Mouse (Mus musculus) heart, postnatal 10 days (tissue): ENCODE data around the gene Fat2. TPM values are rescaled to one million over a fixed set of nuclear protein-coding genes. Genes with fewer than 3 reads are reported as not detected.

Experiments used
- DNase-seq, 2 experiments: peaks; one replicate each; pipeline ENCODE4 v3.0.0; 2021
- intact Hi-C: fragments of 180-260 bp; cut with DNase I; formaldehyde crosslinking; loops from one replicate; pipeline ENCODE4 v1.15.1; 2025
- total RNA-seq, 2 experiments: library from RNA; stranded (reverse); gene quantifications; 2 replicates each; pipeline ENCODE4 v1.2.3; 2021

The Fat2 gene
- total RNA-seq, 2 experiments from 2014 or later, result 0.02 to 0.05 TPM

DNA sequence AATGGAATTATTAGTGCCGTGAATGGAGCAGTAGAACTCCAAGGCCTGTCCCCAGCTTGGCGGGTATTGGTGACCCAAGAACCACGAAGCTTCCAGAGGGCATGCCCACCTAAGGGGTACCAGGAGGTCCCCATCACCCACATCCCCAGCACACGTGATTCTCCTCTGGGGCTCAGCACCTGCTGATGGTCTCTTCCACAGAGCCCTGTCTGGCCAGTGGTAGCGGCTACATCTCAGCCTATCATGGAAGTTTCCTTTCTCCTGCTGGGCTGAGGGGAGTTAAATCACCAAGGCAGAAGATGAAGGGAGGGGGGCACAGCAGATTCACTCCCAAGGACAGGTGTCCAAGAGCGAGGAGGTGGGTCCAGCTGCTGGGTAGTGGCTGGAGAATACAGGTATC is 2.3 kb downstream of the Fat2 start:
- intact Hi-C loops, result no loop called here
- DNase-seq, result no peak

DNA sequence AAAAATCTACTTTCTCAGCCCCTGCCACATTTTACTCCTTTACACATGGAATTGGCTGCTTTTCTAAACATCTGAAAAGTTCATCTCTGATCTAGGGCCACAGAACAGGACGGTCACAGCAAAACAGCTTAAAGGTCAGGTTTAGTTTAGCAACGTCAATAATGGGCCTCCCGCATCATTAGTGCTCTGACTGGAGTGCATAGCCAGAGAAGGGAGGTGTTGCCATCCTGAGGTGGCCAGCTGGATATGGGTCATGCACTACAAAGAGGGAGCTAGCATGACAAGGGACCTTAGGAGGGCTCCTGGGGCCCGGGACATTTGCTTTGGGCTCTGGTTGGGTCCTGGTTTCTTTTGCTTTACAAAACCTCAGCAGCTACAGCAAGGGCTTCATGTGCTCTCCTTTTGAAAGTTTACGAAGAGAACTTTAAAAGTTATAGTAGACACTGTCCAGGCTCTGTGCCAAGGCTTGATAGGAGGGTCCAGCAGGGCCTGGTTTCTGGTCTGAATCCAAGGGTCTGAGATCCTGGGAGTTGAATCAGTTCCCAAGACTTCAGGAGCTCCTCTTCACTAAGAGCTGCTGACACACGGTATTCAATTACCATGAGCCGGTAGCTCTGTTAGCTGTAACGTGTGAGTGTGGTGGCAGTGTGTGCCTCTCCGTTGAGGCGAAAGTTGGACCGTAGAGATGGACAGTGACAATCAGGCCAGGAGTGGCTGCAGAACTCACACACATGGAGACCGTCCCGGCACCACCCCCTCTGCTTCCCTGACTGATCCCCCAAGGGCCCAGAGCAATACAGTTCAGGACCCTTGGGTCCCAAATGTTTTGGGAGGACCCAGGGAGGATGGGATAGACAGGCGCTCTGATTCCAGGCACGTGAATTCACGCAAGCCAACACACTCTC is 6.2 kb downstream of the Fat2 start:
- DNase-seq, result peak; percentile 17 to 34
- intact Hi-C loops, result no loop called here

DNA sequence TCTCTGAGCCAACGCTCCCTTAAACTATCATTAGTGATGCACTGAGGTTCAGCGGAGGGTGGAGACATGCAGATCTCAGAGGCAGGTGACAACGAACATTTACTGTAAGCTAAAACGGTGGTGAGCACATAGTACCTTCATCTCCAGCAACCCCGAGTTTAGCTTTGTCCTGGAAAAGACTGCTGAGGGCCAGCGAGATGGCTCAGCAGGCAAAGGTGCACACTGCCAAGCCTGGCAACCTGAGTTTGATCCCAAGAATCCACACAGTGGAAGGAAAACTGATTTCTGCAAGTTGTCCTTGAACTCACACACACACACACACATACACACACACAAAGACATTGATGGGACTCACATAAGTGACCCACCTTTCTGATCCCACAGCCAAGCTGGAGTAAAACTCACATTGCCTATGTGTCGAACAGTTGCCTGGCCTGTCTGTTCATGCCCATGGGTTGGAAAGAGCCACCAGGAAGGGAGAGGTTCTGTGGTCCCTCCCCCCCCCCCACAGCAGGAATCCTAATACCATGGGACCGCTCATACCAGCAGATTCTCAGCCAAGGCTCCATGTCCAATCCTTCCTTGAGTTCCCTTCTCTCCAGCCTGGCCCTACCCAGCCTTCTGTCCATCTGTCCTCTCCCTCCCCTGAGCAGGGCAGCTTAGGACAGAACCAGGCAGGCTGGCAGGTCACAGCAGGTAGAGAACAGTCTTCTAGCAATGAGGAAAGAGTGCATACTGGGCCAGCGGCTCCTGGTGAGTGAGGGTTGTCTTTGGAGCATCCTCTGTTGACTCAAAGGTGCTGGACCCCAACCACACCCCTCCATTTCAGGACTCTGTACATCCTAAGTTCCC is 8.6 kb downstream of the Fat2 start:
- intact Hi-C loops, result no loop called here
- DNase-seq, result no peak

DNA sequence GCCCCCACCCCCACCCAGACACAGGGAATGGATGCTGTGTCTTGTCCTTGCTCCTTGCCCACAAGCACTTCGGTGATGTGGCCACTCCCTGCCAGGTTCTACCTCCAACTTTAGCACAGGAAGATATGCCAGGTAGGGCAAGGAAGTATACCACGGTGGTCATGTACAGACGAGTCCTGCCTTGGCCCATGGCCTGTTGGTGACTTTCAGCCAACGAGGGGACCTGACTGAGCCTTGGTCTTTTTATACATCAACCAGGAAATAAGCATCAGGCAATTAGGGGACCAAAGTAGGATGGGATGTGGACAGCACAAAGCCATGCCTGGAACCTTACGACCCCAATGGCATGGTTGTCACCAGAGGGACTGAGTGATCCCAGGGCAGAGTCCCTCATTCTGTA is 9.3 kb downstream of the Fat2 start:
- DNase-seq, result no peak
- intact Hi-C loops, result no loop called here

DNA sequence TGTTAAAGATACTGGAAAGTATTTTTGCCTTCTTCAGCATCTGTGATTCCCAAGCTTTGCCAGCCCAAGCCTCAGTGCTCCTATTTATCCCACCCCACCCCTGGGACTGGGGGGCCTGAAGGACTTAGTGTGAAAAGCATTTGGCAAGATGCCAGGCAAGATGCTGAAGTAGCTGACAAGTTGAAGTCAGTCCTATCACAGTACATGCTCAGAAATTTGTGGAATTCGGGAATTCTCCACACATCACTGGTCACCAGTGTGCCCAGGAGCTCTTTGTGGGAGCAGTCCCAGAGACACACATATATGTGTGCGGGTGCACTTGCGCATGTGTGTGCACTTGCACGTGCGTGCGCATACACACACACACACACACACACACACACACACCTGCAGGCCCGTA is 10.2 kb downstream of the Fat2 start:
- DNase-seq, result no peak
- intact Hi-C loops, result no loop called here

DNA sequence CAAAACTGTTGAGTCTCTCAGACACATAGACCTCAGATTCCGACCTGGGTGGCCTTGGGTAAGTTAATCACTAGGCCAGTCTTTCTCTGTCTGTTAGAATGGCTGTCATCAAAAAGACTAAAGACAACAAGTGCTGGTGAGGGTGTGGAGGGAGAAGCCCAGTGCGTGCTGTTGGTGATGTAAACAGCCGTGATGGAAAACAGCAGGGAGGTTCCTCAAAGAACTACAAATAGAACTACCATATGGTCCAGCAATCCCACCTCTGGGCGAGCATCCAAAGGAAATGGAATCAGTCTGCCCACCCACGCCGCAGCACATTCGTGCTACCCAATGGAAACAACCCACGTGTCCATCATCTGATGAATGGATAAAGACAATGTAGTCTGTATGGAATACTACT is 12.5 kb downstream of the Fat2 start:
- intact Hi-C loops, result no loop called here
- DNase-seq, result peak; percentile 30 to 49

DNA sequence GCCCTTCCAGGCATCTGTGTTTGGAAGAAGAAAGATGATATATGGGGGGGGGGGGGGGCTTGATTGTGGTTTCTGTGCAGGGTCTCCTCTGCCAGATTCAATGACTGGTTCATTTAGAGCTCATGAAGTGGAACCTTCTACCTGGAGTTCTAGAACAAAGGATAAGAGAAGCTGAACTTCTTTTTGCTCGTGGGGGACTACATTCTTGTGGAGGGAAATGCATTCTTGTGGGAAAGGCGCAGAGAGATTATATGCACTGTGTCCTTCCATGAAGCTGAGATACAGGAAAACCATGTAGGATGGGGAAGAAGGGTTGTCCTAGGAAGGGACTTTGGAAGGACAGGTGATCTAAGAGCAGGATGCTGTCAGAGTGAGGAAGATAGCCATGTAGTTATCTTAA is 15.4 kb downstream of the Fat2 start:
- intact Hi-C loops, result no loop called here
- no peak for DNase-seq

DNA sequence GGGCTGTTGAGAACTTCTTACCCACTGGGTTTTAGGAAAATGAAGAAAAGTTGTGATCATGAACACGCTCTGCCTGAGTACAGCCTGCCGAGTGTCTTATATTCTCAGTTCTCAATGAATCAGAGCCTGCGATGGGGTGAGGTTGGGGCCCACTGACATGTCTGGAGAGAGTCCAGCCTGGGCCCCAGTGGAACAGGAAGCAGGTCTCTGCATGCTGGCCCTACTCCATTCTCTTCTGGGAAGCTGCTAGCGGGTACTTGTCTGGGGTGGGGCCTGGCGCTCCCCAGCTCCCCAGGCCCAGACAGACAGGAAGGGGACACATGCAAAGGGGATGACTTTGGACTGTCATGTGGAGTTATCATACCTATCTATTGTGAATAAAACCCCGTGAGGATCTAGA is 20.4 kb downstream of the Fat2 start:
- intact Hi-C loops, result no loop called here
- no peak for DNase-seq

DNA sequence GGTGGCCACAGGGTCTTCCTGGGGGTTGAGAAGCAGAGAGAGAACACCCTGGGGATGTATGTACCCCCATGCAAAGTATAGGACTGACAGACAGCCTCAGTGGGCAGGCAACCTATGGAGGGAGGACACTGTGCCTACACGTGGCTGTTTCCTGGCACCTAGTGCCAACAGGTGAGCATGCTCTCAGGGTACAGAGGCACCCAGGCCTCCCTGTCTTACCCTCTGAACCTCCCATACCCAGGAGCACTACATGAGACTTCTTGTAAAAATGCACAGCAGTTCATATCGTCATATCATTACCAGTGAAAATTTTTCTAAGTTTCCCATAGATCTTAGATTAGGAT is 21.7 kb downstream of the Fat2 start:
- no peak for DNase-seq
- intact Hi-C loops, result no loop called here

DNA sequence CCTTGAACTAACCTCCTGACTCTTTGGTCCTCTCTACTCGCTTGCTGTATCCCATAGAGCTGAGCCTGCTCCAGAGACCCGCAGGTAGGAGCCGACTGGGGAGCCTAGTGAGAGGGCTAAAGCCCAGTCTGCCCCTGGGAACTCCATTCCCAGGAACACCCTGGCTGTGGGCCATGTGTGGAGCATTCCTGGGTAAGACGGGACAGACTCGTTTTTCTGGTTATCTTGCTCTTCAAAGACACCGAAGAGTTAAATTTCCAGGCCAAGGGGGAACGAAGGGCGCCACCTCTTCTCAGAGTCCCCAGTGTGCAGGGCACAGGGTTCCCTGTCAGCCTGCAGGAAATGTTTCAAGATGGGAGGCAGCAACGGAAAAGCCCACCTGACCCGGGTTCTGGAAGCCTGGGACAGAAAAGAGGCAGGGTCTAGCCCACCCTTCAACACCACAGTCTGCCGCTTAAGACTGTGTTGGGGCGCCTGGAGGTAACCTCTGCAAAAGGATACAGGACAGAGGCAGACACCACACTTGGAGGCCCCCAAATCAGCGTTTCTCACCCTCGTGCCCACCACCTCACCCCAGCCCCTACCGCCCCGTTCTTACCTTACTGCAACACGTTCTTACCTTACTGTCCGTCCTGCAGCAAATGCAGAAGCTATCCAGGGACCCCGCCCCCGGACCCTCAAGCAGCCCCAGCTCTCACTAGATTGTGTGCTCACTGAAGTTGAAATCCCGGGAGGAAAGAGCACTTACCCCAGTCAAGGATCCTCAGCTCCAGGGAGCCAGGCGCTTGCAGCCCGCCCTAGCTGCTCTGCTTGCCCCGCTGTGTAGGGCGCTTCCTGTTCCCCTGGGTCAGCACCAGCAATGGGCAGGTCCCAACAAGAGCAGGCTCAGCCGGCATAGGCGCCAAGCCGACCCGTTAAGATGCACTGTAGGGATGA is 22.3 kb downstream of the Fat2 start:
- intact Hi-C loops, result no loop called here
- no peak for DNase-seq

DNA sequence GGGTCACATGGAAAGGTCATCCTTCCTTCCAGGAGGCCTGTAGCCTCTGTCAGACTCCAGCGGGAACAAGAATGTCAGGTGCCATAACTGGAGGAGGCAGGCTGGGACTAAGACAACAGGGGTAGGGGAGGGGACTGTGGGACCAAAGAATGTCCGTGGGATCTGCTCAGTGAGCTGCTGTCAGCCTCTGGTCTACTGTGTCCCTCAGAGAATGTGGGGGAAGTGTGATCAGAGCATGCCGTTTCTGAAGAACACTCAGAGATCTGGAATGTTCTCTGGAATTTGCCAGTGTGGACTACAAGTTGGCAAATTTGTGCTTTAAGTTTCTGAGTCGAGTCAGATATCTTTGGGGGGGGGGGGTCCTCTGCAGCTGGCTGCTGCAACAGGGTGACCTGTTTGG is 34.0 kb downstream of the Fat2 start:
- intact Hi-C loops, result no loop called here
- DNase-seq, result no peak

DNA sequence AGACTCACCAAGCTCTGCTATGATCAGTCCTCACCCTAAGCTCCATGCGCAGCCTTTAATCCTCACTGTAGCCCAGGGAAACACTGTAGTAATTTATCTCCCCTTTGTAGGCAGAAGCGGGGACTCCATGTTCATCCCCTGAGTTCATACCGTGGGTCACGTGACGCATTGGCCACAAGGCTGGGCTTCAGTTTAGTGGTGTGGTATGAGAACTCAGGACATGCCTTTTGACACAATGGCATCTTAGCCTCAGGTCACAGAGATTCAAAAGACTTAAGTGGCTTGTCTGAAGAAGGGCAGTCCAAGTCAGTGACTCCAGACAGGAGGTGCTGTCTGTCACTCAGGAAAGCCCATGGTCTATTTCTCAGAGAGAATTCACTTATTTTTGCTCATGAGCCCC is 43.2 kb downstream of the Fat2 start:
- intact Hi-C loops, result no loop called here
- DNase-seq, result no peak

DNA sequence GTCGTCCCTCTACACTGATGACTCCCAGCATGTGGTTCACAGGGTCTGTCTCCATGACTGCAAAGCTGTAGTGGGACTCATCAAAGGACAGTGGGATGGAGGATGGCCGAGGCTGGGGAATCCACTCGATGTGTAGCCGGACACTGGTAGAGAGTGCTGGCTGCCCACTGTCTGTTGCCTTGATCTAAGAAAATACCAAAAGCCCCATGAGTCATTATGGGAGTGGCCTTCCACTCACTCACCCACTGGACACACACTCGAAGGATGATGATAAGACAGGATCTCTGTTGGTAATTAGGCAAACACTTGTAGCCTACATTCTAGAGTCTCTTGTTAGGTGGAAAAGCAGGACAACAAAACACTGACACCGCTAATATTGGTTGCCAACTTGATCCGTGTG is 44.5 kb downstream of the Fat2 start:
- no peak for DNase-seq
- intact Hi-C loops, result no loop called here

DNA sequence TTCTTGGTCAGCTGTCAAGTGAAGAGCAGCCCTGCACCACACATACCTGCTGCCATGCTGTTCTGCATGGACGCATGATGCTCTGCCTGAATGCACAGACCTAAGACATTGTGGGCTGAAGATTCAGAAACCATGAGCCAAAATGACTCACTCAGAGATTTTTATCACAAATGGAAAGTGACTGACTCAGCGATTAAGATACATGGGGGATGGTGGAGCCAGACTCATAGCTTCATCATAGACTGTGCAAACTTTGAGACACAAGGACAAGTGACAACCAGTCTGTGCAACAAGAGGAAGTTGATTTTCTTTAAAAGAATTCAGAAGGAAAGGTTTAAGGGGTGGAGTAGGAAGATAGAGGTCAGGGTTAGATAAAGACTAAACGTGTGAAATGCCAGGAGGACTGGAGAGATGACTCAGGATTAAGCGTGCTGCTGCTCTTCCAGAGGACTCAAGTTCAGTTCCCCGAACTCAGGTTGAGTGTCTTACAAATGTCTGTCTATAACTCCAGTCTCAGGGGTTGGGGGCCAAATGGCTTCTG is 46.4 kb downstream of the Fat2 start:
- intact Hi-C loops, result no loop called here
- DNase-seq, result no peak

DNA sequence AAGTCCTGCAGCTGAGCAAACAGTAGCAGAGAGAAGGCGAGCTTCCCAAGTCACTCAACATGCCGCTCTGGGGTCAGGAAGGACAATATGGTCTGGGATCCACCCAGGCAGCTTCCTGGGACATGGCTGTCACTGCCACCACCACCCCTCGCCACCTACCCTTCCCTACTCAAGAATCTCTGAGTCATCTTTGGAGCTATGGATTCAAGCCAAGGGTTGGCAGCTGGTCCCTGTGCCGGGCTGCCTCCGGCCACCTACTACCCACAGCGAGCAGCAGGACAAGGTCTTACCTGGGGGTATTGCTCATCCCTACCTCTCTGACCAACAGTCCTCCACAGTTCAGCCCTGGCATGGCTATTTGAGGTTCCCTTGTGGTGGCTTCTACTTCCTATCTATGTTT is 61.6 kb downstream of the Fat2 start:
- DNase-seq, result peak in 1 of 2 experiments; percentile 17

DNA sequence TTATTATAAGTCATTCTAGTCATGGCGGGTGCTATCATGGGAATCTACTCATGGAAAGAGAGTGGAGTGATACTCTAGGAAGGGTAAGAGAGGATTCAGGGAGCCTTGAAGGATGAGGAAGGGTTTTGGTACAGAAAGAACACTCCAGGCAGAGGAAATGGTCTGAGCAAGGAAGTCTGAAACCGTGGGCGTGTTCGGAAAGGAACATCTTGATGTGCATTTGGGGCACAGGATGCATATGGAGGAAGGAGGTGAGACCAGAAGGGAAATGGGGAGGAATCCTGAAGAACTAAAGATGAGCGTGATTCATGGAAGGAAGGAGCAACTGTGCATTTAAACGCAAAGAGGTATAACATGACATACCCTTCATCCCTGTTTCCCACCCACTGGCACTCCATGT is 67.8 kb downstream of the Fat2 start:
- intact Hi-C loops, result no loop called here
- DNase-seq, result no peak

More for the DNA sequence above, 61.6 kb downstream of the Fat2 start:
- intact Hi-C loops, result no loop called here

DNA sequence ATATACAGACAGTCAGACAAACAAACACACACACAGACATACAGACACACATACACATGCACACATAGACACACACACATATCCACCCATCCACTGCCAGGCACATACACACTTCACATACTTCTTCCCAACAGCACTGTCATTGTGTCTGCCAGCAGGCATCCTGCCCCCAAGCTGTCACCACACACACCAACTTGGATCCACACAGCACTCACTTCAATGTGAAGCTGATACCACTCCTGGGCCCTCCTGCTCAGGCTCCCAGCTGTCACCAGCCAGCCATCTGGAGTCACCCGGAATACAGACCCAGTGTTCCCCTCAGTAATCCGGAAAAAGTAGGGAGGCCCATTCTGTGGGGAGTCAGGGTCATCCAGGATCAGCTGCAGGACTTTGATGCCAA is 70.7 kb downstream of the Fat2 start:
- intact Hi-C loops, result no loop called here
- peak; percentile 41 to 66 for DNase-seq

DNA sequence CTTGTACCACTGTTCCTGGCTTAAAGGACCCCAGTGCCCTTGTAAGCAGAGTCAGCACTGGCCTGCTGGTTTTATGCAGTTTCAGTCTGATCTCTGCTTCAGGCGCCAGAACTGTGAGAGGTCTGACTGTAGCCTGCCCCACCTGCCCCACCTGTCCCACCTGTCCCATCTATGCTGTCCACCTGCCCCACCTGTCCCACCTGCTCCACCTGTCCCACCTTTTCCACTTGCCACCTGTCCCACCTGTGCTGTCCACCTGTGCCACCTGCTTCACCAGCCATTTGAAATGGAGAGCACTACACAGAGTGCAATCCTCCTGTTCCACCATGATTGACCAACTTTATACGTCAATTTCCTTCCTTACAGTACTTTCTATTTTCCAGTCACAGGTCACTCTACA is 72.0 kb downstream of the Fat2 start:
- intact Hi-C loops, result loop anchor here (5.0 kb wide), 1 partner anchor 113 kb away; no protein-coding TSS in a partner anchor
- DNase-seq, result no peak

DNA sequence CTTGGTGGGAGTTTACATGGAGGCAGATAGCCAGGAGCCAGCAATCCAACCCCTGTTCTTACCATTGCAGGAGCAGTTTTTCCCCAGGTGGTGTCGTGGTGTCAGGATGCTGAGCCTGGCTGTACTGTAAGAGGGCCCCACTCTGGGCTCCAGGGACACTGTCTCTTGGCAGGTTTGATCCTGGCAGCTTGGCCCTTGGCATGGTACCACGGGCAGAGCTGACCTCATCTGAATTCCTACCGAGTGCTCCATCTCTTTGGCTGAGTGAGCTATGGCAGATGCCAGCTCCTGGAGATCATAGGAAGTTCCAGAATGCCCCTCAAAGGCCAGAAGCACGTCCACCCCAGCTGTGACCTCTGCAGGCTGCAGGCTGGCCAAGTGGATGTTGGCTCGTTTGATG is 74.4 kb downstream of the Fat2 start:
- intact Hi-C loops, result loop anchor here (5.0 kb wide), 1 partner anchor 115 kb away; no protein-coding TSS in a partner anchor
- DNase-seq, result peak; percentile 86 to 88

DNA sequence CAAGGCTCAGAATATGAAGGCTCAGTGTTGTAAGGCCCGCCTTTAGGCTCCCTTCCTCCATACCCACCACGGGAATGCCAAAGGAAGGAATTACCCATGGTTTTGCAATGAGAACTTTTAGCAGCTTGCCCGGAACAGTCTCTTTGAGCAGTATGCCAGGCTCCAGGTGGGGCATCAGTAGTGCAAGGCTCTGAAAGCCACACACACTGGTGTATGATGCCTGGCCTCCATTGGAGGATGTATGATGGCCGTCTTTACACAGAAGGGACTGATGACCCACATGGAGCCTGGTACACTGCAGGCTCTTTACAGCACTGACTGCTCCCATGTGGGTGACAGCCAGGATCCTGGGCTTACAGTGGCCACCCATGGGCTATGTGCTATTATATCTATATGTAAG is 75.3 kb downstream of the Fat2 start:
- intact Hi-C loops, result loop anchor here (5.0 kb wide), 1 partner anchor 116 kb away; no protein-coding TSS in a partner anchor
- DNase-seq, result no peak
